Mouse (Mus musculus) forebrain, embryonic 11.5 days (tissue): Measurements from ENCODE around the gene Tcf23. TPM values are rescaled to one million over a fixed set of nuclear protein-coding genes. Genes with fewer than 3 reads are reported as not detected.

Source experiments
- ATAC-seq: fragments of 200-750 bp; cut with Nextera tagmentation; replicated peaks from 2 replicates; pipeline ENCODE4 v1.8.0; 2017; ENCODE audit warnings: moderate TSS enrichment; ENCODE audit not compliant: low FRiP score
- DNase-seq: peaks from one replicate; pipeline ENCODE4 v3.0.0-alpha.2; 2017; ENCODE audit warnings: low spot score
- H3K27ac ChIP-seq: fragments of 300-500 bp; sonication (generic); 2 replicates; pipeline ENCODE4 v1.5.1; 2014; ENCODE audit warnings: low read depth, low read length
- H3K27me3 ChIP-seq: fragments of 300-500 bp; sonication (generic); 2 replicates; pipeline ENCODE4 v1.6.1; 2014; ENCODE audit warnings: mild to moderate bottlenecking, low read length, mixed read lengths; ENCODE audit not compliant: control insufficient read depth, insufficient read depth
- H3K36me3 ChIP-seq: fragments of 300-500 bp; sonication (generic); 2 replicates; pipeline ENCODE4 v1.6.1; 2014; ENCODE audit warnings: mild to moderate bottlenecking, low read length, moderate library complexity, mixed read lengths; ENCODE audit not compliant: control insufficient read depth, insufficient read depth
- H3K4me1 ChIP-seq: fragments of 300-500 bp; sonication (generic); replicated peaks from 2 replicates; pipeline ENCODE4 v1.6.1; 2014; ENCODE audit warnings: low read length, mixed read lengths; ENCODE audit not compliant: control insufficient read depth, insufficient read depth
- H3K4me2 ChIP-seq: fragments of 300-500 bp; sonication (generic); 2 replicates; pipeline ENCODE4 v1.6.1; 2014; ENCODE audit warnings: low read depth, mild to moderate bottlenecking, low read length, moderate library complexity, mixed read lengths; ENCODE audit not compliant: severe bottlenecking
- H3K4me3 ChIP-seq: fragments of 300-500 bp; sonication (generic); 2 replicates; pipeline ENCODE4 v1.5.1; 2014; ENCODE audit warnings: low read depth, low read length
- H3K9ac ChIP-seq: fragments of 300-500 bp; sonication (generic); 2 replicates; pipeline ENCODE4 v1.6.1; 2014; ENCODE audit warnings: low read length
- H3K9me3 ChIP-seq: fragments of 300-500 bp; sonication (generic); 2 replicates; pipeline ENCODE4 v1.6.1; 2016; ENCODE audit warnings: low read length, mixed read lengths; ENCODE audit not compliant: control insufficient read depth
- WGBS: fragments of 180-500 bp; shearing (Covaris S2); extraction: QIAGEN DNeasy Blood & Tissue Kit; methylation state at CpG from one replicate; pipeline ENCODE4 v1.1.7; 2014; 5-methylcytosine and 5-hydroxymethylcytosine counted together
- polyA plus RNA-seq: library from polyadenylated mRNA; unstranded; fragments of >200 nt; fragmentation: Nextera tagmentation; extraction: Ambion mirVana; gene quantifications from 2 replicates; pipeline ENCODE4 v1.2.1, GENCODE M21; 2014

Tcf23 gene
- polyA plus RNA-seq: not detected in 2 replicates

- H3K4me2 ChIP-seq: no peak within 1 kb of the TSS
- no peak within 1 kb of the TSS for H3K4me3 ChIP-seq
- DNase-seq (no peak), ATAC-seq (no peak)
- H3K9ac ChIP-seq: no peak within 1 kb of the TSS
- no peaks in the 10 kb centered on the region for H3K4me1 ChIP-seq
- H3K36me3 ChIP-seq: no peaks in the 10 kb centered on the region
- 67% methylated on average over 8 of the region's 8 CpGs for WGBS
- H3K27me3 ChIP-seq: no peaks in the 10 kb centered on the region
- no peak within 1 kb of the TSS for H3K27ac ChIP-seq
- no peaks in the 10 kb centered on the region for H3K9me3 ChIP-seq
Measured at GRCm38 (mm10) chr5:30968416-30968815, at the start of gene Tcf23. TSS of gene Tcf23 (plus strand) at chr5:30968662.

GRCm38 (mm10) chr5:30918691-30919090 lies 49.8 kb upstream of the Tcf23 start:
- Histone ChIP-seq H3K9me3 (no peaks in the 10 kb centered on the region), H3K4me2 (no peak overlapping the region), H3K27me3 (no peaks in the 10 kb centered on the region), H3K4me1 (peaks cover 17% of the 10 kb centered on the region), H3K9ac (no peak overlapping the region), H3K4me3 (no peak overlapping the region), H3K27ac (no peak overlapping the region), H3K36me3 (no peaks in the 10 kb centered on the region)
- 80% methylated on average over 8 of the region's 8 CpGs for WGBS
- no peak for ATAC-seq
- no peak for DNase-seq

- ATAC-seq (no peak), DNase-seq (no peak)
- Histone ChIP-seq H3K4me3 (no peak overlapping the region), H3K9ac (peak overlapping the region; percentile 24; the same call in 1 of the 2 replicates), H3K4me1 (peaks cover 14% of the 10 kb centered on the region), H3K4me2 (no peak overlapping the region), H3K36me3 (no peaks in the 10 kb centered on the region), H3K27ac (no peak overlapping the region), H3K27me3 (no peaks in the 10 kb centered on the region), H3K9me3 (no peaks in the 10 kb centered on the region)
- WGBS: 67% methylated on average over 11 of the region's 11 CpGs
Measured at GRCm38 (mm10) chr5:30919831-30920614, 48.4 kb upstream of the Tcf23 start.

- Histone ChIP-seq H3K27me3 (no peaks in the 10 kb centered on the region), H3K4me1 (peaks cover 13% of the 10 kb centered on the region), H3K4me3 (no peak overlapping the region), H3K9me3 (no peaks in the 10 kb centered on the region), H3K27ac (no peak overlapping the region), H3K9ac (no peak overlapping the region; the same call in 1 of the 2 replicates), H3K4me2 (0 out of 2 replicates have a peak overlapping the region, but pooled peaks have one; percentile 77), H3K36me3 (no peaks in the 10 kb centered on the region)
- peak; percentile 11 for ATAC-seq
- DNase-seq: peak; percentile 55
- WGBS: 66% methylated on average over 19 of the region's 19 CpGs
Measured at GRCm38 (mm10) chr5:30920621-30921020, 47.8 kb upstream of the Tcf23 start.

- peak within 1 kb of the TSS; percentile 71; the same call in 1 of the 2 replicates for H3K27ac ChIP-seq
- no peaks in the 10 kb centered on the region for H3K27me3 ChIP-seq
- ATAC-seq: peak; percentile 78
- H3K9me3 ChIP-seq: no peaks in the 10 kb centered on the region
- H3K4me3 ChIP-seq: peak within 1 kb of the TSS; percentile 45
- peaks cover 10% of the 10 kb centered on the region for H3K4me1 ChIP-seq
- DNase-seq: peak; percentile 98
- no peaks in the 10 kb centered on the region for H3K36me3 ChIP-seq
- H3K9ac ChIP-seq: peak within 1 kb of the TSS; percentile 65
- peak within 1 kb of the TSS; percentile 77 for H3K4me2 ChIP-seq
- WGBS: 1% methylated on average over 37 of the region's 40 CpGs
Measured at GRCm38 (mm10) chr5:30921256-30922033, 47.0 kb upstream of the Tcf23 start, which contains the start of gene Khk. TSS of gene Khk (plus strand) at chr5:30921431.

GRCm38 (mm10) chr5:30922581-30923041 lies 45.9 kb upstream of the Tcf23 start:
- Histone ChIP-seq H3K9me3 (no peaks in the 10 kb centered on the region), H3K27ac (no peak overlapping the region), H3K27me3 (no peaks in the 10 kb centered on the region), H3K36me3 (no peaks in the 10 kb centered on the region), H3K4me3 (no peak overlapping the region), H3K4me2 (peak overlapping the region; percentile 77; the same call in 1 of the 2 replicates), H3K9ac (no peak overlapping the region), H3K4me1 (peaks cover 10% of the 10 kb centered on the region)
- WGBS: 75% methylated on average over 10 of the region's 10 CpGs
- DNase-seq (no peak), ATAC-seq (no peak)

- Histone ChIP-seq H3K36me3 (no peaks in the 10 kb centered on the region), H3K4me1 (peaks cover 10% of the 10 kb centered on the region), H3K27me3 (no peaks in the 10 kb centered on the region), H3K9me3 (no peaks in the 10 kb centered on the region), H3K4me3 (no peak overlapping the region), H3K9ac (no peak overlapping the region), H3K4me2 (no peak overlapping the region), H3K27ac (no peak overlapping the region)
- WGBS: 84% methylated on average over 6 of the region's 6 CpGs
- no peak for DNase-seq
- ATAC-seq: no peak
Measured at GRCm38 (mm10) chr5:30923119-30923518, 45.3 kb upstream of the Tcf23 start.

GRCm38 (mm10) chr5:30924614-30925013 lies 43.8 kb upstream of the Tcf23 start:
- Histone ChIP-seq H3K4me2 (no peak overlapping the region), H3K4me3 (no peak overlapping the region), H3K27me3 (no peaks in the 10 kb centered on the region), H3K36me3 (no peaks in the 10 kb centered on the region), H3K27ac (no peak overlapping the region), H3K9ac (no peak overlapping the region), H3K4me1 (peaks cover 10% of the 10 kb centered on the region), H3K9me3 (no peaks in the 10 kb centered on the region)
- ATAC-seq: no peak
- DNase-seq: no peak
- 86% methylated on average over 8 of the region's 8 CpGs for WGBS
